Mouse (Mus musculus): ENCODE data around the gene Nfib. TPM values are rescaled to one million over a fixed set of nuclear protein-coding genes. Genes with fewer than 3 reads are reported as not detected.

The Nfib gene
- polyA plus RNA-seq, 1 experiment from 2014 or later, result 149 TPM

- no peaks in the 10 kb centered on the region for H3K9me3 ChIP-seq (ENCODE audit: low read depth, low read length)
- TF ChIP-seq CTCF (IDR thresholded peaks at IDR 0.05; ENCODE audit: low read depth), result no peak
- H3K4me3 ChIP-seq (ENCODE audit: low read depth, low read length), result peak overlapping the region; percentile 100
- peak overlapping the region; percentile 95 for H3K4me2 ChIP-seq
- peak overlapping the region; percentile 100 for H3K9ac ChIP-seq
- H3K36me3 ChIP-seq (ENCODE audit: insufficient read depth), result peaks cover 14% of the 10 kb centered on the region
- H3K27ac ChIP-seq (ENCODE audit: low read depth), result peak overlapping the region; percentile 100
- ATAC-seq (ENCODE audit: insufficient read depth) (no peak), DNase-seq (peak; percentile 79)
- H3K27me3 ChIP-seq (ENCODE audit: insufficient read depth, low read length), result no peaks in the 10 kb centered on the region
- WGBS, result 2% methylated on average over 8 of the region's 8 CpGs
- peaks cover 15% of the 10 kb centered on the region for H3K4me1 ChIP-seq (ENCODE audit: insufficient read depth)
Observed at GRCm38 (mm10) chr4:82503274-82504014, 202.1 kb downstream of the Nfib start.

GRCm38 (mm10) chr4:82502611-82503010 lies 202.9 kb downstream of the Nfib start:
- TF ChIP-seq CTCF (IDR thresholded peaks at IDR 0.05; ENCODE audit: low read depth), result no peak
- no peaks in the 10 kb centered on the region for H3K9me3 ChIP-seq (ENCODE audit: low read depth, low read length)
- peak; percentile 60 for DNase-seq
- peak overlapping the region; percentile 100 for H3K9ac ChIP-seq
- peak overlapping the region; percentile 95 for H3K4me2 ChIP-seq
- no peak for ATAC-seq (ENCODE audit: insufficient read depth)
- H3K4me1 ChIP-seq (ENCODE audit: insufficient read depth), result peaks cover 20% of the 10 kb centered on the region
- peak overlapping the region; percentile 100 for H3K27ac ChIP-seq (ENCODE audit: low read depth)
- no peaks in the 10 kb centered on the region for H3K27me3 ChIP-seq (ENCODE audit: insufficient read depth, low read length)
- H3K4me3 ChIP-seq (ENCODE audit: low read depth, low read length), result peak overlapping the region; percentile 100
- peaks cover 23% of the 10 kb centered on the region for H3K36me3 ChIP-seq (ENCODE audit: insufficient read depth)
- 10% methylated on average over 2 of the region's 2 CpGs for WGBS

GRCm38 (mm10) chr4:82502012-82502411 lies 203.5 kb downstream of the Nfib start:
- no peak for ATAC-seq (ENCODE audit: insufficient read depth)
- 6% methylated on average over 5 of the region's 5 CpGs for WGBS
- peaks cover 22% of the 10 kb centered on the region for H3K4me1 ChIP-seq (ENCODE audit: insufficient read depth)
- H3K4me2 ChIP-seq, result peak overlapping the region; percentile 95
- H3K27ac ChIP-seq (ENCODE audit: low read depth), result peak overlapping the region; percentile 64
- H3K9ac ChIP-seq, result peak overlapping the region; percentile 100
- peak; percentile 60 for DNase-seq
- H3K9me3 ChIP-seq (ENCODE audit: low read depth, low read length), result no peaks in the 10 kb centered on the region
- no peak for TF ChIP-seq CTCF (IDR thresholded peaks at IDR 0.05; ENCODE audit: low read depth)
- no peaks in the 10 kb centered on the region for H3K27me3 ChIP-seq (ENCODE audit: insufficient read depth, low read length)
- peaks cover 29% of the 10 kb centered on the region for H3K36me3 ChIP-seq (ENCODE audit: insufficient read depth)
- peak overlapping the region; percentile 100 for H3K4me3 ChIP-seq (ENCODE audit: low read depth, low read length)

GRCm38 (mm10) chr4:82500578-82501098 lies 204.9 kb downstream of the Nfib start:
- no peak for ATAC-seq (ENCODE audit: insufficient read depth)
- H3K9ac ChIP-seq, result peak overlapping the region; percentile 100
- no peak for TF ChIP-seq CTCF (IDR thresholded peaks at IDR 0.05; ENCODE audit: low read depth)
- H3K4me2 ChIP-seq, result peak overlapping the region; percentile 95
- H3K27ac ChIP-seq (ENCODE audit: low read depth), result peak overlapping the region; percentile 80
- peak; percentile 52 for DNase-seq
- peak overlapping the region; percentile 100 for H3K4me3 ChIP-seq (ENCODE audit: low read depth, low read length)
- no peaks in the 10 kb centered on the region for H3K9me3 ChIP-seq (ENCODE audit: low read depth, low read length)
- H3K4me1 ChIP-seq (ENCODE audit: insufficient read depth), result peaks cover 25% of the 10 kb centered on the region
- peaks cover 41% of the 10 kb centered on the region for H3K36me3 ChIP-seq (ENCODE audit: insufficient read depth)
- no peaks in the 10 kb centered on the region for H3K27me3 ChIP-seq (ENCODE audit: insufficient read depth, low read length)
- 31% methylated on average over 5 of the region's 5 CpGs for WGBS

GRCm38 (mm10) chr4:82499725-82500577 lies 205.6 kb downstream of the Nfib start:
- Histone ChIP-seq H3K4me2 (peak overlapping the region; percentile 95), H3K4me1 (ENCODE audit: insufficient read depth) (peaks cover 25% of the 10 kb centered on the region), H3K27me3 (ENCODE audit: insufficient read depth, low read length) (no peaks in the 10 kb centered on the region), H3K9me3 (ENCODE audit: low read depth, low read length) (no peaks in the 10 kb centered on the region), H3K4me3 (ENCODE audit: low read depth, low read length) (peak overlapping the region; percentile 100), H3K36me3 (ENCODE audit: insufficient read depth) (peaks cover 47% of the 10 kb centered on the region), H3K9ac (peak overlapping the region; percentile 100), H3K27ac (ENCODE audit: low read depth) (peak overlapping the region; percentile 80)
- DNase-seq (peak; percentile 40), ATAC-seq (ENCODE audit: insufficient read depth) (no peak)
- TF ChIP-seq CTCF (IDR thresholded peaks at IDR 0.05; ENCODE audit: low read depth), result no peak
- WGBS, result 29% methylated on average over 9 of the region's 9 CpGs

- Histone ChIP-seq H3K27ac (ENCODE audit: low read depth) (peak overlapping the region; percentile 80), H3K4me2 (peak overlapping the region; percentile 95), H3K36me3 (ENCODE audit: insufficient read depth) (peaks cover 49% of the 10 kb centered on the region), H3K9ac (peak overlapping the region; percentile 100), H3K4me3 (ENCODE audit: low read depth, low read length) (peak overlapping the region; percentile 100), H3K4me1 (ENCODE audit: insufficient read depth) (peaks cover 28% of the 10 kb centered on the region), H3K27me3 (ENCODE audit: insufficient read depth, low read length) (no peaks in the 10 kb centered on the region), H3K9me3 (ENCODE audit: low read depth, low read length) (no peaks in the 10 kb centered on the region)
- 0 out of 2 replicates have a peak, but pooled peaks have one; percentile 47 for ATAC-seq (ENCODE audit: insufficient read depth)
- WGBS, result 42% methylated on average over 5 of the region's 5 CpGs
- peak; percentile 71 for DNase-seq
- no peak for TF ChIP-seq CTCF (IDR thresholded peaks at IDR 0.05; ENCODE audit: low read depth)
Observed at GRCm38 (mm10) chr4:82499238-82499637, 206.3 kb downstream of the Nfib start.
